Mouse (Mus musculus) small intestine, adult 2 months (tissue): Measurements from ENCODE around the gene Gas2.

Experiments
- CTCF ChIP-seq: fragments of 200-500 bp; IDR thresholded peaks from 2 replicates; pipeline ENCODE4 v1.5.1; 2012; ENCODE audit warnings: low read depth, mild to moderate bottlenecking, control low read depth, inconsistent platforms, low read length, moderate library complexity, mixed read lengths; ENCODE audit not compliant: insufficient replicate concordance, insufficient read length; ENCODE audit errors: extremely low read depth
- POLR2A ChIP-seq: fragments of 200-500 bp; IDR thresholded peaks from 2 replicates; pipeline ENCODE4 v1.6.1; 2012; ENCODE audit warnings: low read depth, mild to moderate bottlenecking, control low read depth, inconsistent platforms, low read length, moderate library complexity

- TF ChIP-seq POLR2A (no peak), CTCF (no peak)
These were observed 29.9 kb upstream of the Gas2 start for GRCm38 (mm10) chr7:51831917-51832316.
